Mouse (Mus musculus) G1E (cell line): ENCODE data around the gene Cbx4. TPM values are rescaled to one million over a fixed set of nuclear protein-coding genes. Genes with fewer than 3 reads are reported as not detected.

Experiments used
- ATAC-seq: 2 replicates; pipeline ENCODE4 v1.8.0; 2016; ENCODE audit warnings: mild to moderate bottlenecking; ENCODE audit not compliant: insufficient number of reproducible peaks, poor library complexity, low FRiP score, severe bottlenecking; ENCODE audit errors: extremely low read depth
- DNase-seq: peaks from one replicate; pipeline ENCODE4 v3.0.0; 2012; ENCODE audit warnings: low spot score
- H3K27me3 ChIP-seq: 2 replicates; pipeline ENCODE4 v1.6.1; 2012; ENCODE audit warnings: mild to moderate bottlenecking, low read length, inconsistent platforms; ENCODE audit not compliant: insufficient read depth
- H3K36me3 ChIP-seq: replicated peaks from 2 replicates; pipeline ENCODE3; 2012; ENCODE audit warnings: mild to moderate bottlenecking, inconsistent platforms
- H3K4me1 ChIP-seq: 2 replicates; pipeline ENCODE4 v1.6.1; 2012; ENCODE audit warnings: low read depth, low read length, inconsistent platforms, mixed read lengths; ENCODE audit not compliant: insufficient read depth
- H3K4me3 ChIP-seq: 2 replicates; pipeline ENCODE4 v1.5.1; 2012; ENCODE audit warnings: low read depth, mild to moderate bottlenecking, inconsistent platforms, low read length, moderate library complexity, mixed read lengths
- H3K9me3 ChIP-seq: replicated peaks from 2 replicates; pipeline ENCODE4 v1.6.1; 2012; ENCODE audit warnings: inconsistent platforms
- CTCF ChIP-seq: IDR thresholded peaks from 2 replicates; pipeline ENCODE4 v1.5.1; 2012; ENCODE audit warnings: low read depth, low read length, inconsistent platforms, mixed read lengths
- GATA1 ChIP-seq: IDR thresholded peaks from 2 replicates; pipeline ENCODE4 v1.6.1; 2012; ENCODE audit warnings: borderline replicate concordance, low read length, inconsistent platforms, mixed read lengths
- GATA2 ChIP-seq: IDR thresholded peaks from 2 replicates; pipeline ENCODE4 v1.6.1; 2012; ENCODE audit warnings: low read depth, low read length, inconsistent platforms, borderline replicate concordance
- POLR2AphosphoS5 ChIP-seq: IDR thresholded peaks from 2 replicates; pipeline ENCODE4 v1.6.1; 2012; ENCODE audit warnings: low read depth, low read length, inconsistent platforms; ENCODE audit not compliant: insufficient replicate concordance
- TAL1 ChIP-seq: conservative IDR thresholded peaks from 2 replicates; pipeline ENCODE4 v1.6.1; 2012; ENCODE audit warnings: low read depth, low read length, inconsistent platforms, mixed read lengths
- polyA plus RNA-seq: library from polyadenylated mRNA; stranded (reverse); fragments of >175 nt; gene quantifications from 2 replicates; pipeline ENCODE4 v1.2.3, GENCODE M21; 2012
- total RNA-seq, 2 experiments: library from RNA; stranded (forward) in 1 of 2; stranded (reverse) in 1 of 2; fragments of 200-1000 nt in 1 of 2; fragments of >200 nt in 1 of 2; fragmentation: Nextera tagmentation in 1 of 2; gene quantifications; 2 replicates each; pipeline ENCODE4 v1.2.3; 2014 to 2017

Cbx4 gene
- total and polyA plus RNA-seq, 3 experiments, result 0.03 TPM; not detected in 2

DNA sequence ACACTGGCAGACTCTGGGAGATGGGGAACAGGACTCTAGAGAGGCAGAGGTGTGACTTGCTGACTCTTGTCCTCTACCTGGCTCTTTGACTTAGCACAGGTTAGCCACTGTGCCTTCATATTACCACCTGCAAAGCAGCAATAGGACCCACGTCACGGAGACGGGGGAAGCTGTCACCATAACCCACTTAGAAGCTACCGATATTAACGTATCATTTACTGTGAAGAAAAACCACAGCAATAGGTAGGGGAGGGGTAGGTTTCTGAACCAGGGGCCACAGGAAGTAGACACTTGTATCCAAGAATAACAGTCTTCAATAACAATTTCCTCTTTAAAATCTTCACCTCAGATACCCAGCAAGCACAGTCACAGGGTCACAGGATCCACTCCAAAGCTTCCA lies 10.2 kb downstream of the Cbx4 start:
- Histone ChIP-seq H3K4me1 (no peaks in the 10 kb centered on the region), H3K27me3 (no peaks in the 10 kb centered on the region)
- no peak for ATAC-seq

DNA sequence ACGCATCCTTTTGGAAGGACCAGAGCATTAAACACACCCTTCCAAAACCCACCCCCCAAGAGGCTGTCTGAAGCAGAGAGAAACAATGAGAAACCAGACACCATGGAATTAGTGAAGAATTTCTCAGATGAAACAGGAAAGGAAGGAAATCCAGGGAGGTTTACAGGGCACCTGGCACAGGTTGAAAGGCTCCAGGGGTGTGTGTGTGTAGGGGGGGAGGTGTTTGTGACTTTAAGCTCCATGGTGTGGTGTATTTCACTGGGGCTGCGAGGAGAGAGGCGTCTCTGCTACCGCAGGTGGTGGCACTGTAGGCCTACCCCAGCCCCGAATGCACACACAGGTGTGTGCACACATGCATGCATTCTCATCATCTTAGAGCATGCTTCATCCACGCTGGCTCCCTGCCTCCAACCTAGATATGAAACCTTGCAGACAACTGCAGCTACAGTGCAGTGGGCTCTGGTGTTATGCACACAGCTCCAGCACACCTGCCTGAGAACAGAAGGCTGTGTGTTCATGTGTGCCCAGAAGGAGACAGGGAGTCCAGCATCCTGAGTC lies 12.1 kb downstream of the Cbx4 start:
- ATAC-seq (no peak), DNase-seq (no peak)
- Histone ChIP-seq H3K27me3 (no peaks in the 10 kb centered on the region), H3K4me3 (no peak overlapping the region), H3K9me3 (peaks cover 85% of the 10 kb centered on the region), H3K4me1 (no peaks in the 10 kb centered on the region), H3K36me3 (no peaks in the 10 kb centered on the region)
- TF ChIP-seq GATA1, result no peak
- no peak for TF ChIP-seq CTCF
- no peak for TF ChIP-seq GATA2
- TF ChIP-seq POLR2AphosphoS5, result no peak
- TF ChIP-seq TAL1, result no peak

More for the DNA sequence above, 10.2 kb downstream of the Cbx4 start:
- no peak for DNase-seq
- H3K4me3 ChIP-seq, result no peak overlapping the region
- peaks cover 90% of the 10 kb centered on the region for H3K9me3 ChIP-seq
- no peaks in the 10 kb centered on the region for H3K36me3 ChIP-seq
- TF ChIP-seq GATA1, result no peak
- TF ChIP-seq POLR2AphosphoS5, result no peak
- TF ChIP-seq GATA2, result no peak
- TF ChIP-seq CTCF, result no peak
- TF ChIP-seq TAL1, result no peak

GRCm38 (mm10) chr11:119072986-119073385 lies 13.0 kb downstream of the Cbx4 start:
- H3K9me3 ChIP-seq, result peaks cover 84% of the 10 kb centered on the region
- H3K27me3 ChIP-seq, result no peaks in the 10 kb centered on the region
- TF ChIP-seq GATA2 (no peak), POLR2AphosphoS5 (no peak), GATA1 (no peak), CTCF (no peak), TAL1 (no peak)
- H3K36me3 ChIP-seq, result no peaks in the 10 kb centered on the region
- no peaks in the 10 kb centered on the region for H3K4me1 ChIP-seq
- ATAC-seq, result no peak
- DNase-seq, result no peak
- no peak overlapping the region for H3K4me3 ChIP-seq

DNA sequence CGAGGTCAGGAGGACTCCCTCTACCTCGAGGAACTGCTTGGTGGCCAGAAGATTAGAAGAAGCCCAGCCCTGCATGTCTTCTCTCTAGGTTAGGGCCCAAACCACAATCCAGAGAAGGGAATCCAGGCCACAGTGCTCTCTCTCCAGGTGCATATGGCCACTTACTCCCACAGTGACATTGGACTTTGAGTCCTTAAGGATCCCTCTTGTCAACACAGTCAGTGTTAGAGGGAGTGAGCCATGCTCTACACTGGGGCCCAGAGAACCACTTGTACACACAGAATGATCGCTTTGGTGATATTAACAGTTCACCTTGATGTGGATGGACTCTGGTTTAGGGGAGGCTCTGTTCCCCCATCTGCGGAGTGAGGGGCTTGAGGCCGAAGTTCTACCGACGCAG lies 13.8 kb downstream of the Cbx4 start:
- Histone ChIP-seq H3K27me3 (no peaks in the 10 kb centered on the region), H3K9me3 (peaks cover 81% of the 10 kb centered on the region), H3K36me3 (no peaks in the 10 kb centered on the region), H3K4me1 (no peaks in the 10 kb centered on the region), H3K4me3 (no peak overlapping the region)
- DNase-seq, result no peak
- no peak for TF ChIP-seq CTCF
- TF ChIP-seq GATA1, result no peak
- TF ChIP-seq GATA2, result no peak
- no peak for TF ChIP-seq TAL1
- TF ChIP-seq POLR2AphosphoS5, result no peak
- ATAC-seq, result no peak

DNA sequence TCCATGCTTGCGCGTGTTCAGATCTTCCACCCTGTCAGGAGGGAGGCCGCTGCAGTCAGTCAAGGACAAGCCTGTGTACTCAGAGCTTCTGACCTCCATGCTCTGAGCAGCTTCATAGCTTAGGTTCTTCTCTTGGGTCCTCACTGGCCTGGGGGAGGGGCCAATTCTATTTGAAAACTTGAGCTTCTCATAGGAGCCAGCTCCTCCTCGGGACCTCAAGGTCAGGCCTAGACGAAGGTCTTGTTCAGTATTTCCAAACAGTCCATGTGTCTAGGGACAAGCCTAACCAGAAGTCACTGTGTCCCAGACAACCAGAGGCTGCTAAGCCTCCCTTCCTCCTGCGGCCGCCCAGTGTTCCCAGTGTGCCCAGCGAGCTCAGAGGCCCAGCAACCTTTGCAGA lies 19.2 kb downstream of the Cbx4 start:
- no peak for ATAC-seq
- H3K9me3 ChIP-seq, result peaks cover 78% of the 10 kb centered on the region
- no peak overlapping the region for H3K4me3 ChIP-seq
- no peaks in the 10 kb centered on the region for H3K36me3 ChIP-seq
- H3K27me3 ChIP-seq, result no peaks in the 10 kb centered on the region
- no peak for DNase-seq
- no peak for TF ChIP-seq GATA1
- no peak for TF ChIP-seq POLR2AphosphoS5
- no peak for TF ChIP-seq GATA2
- no peak for TF ChIP-seq CTCF
- no peak for TF ChIP-seq TAL1
- H3K4me1 ChIP-seq, result no peaks in the 10 kb centered on the region

GRCm38 (mm10) chr11:119059256-119059655 lies 26.8 kb downstream of the Cbx4 start:
- Histone ChIP-seq H3K4me3 (no peak overlapping the region), H3K4me1 (no peaks in the 10 kb centered on the region), H3K36me3 (no peaks in the 10 kb centered on the region), H3K27me3 (0 out of 2 replicates have a peak, but pooled peaks cover 2% of the 10 kb centered on the region), H3K9me3 (peaks cover 92% of the 10 kb centered on the region)
- ATAC-seq, result no peak
- TF ChIP-seq CTCF (no peak), GATA2 (no peak), GATA1 (no peak), POLR2AphosphoS5 (no peak), TAL1 (no peak)
- DNase-seq, result no peak
